Mouse (Mus musculus) G1E (cell line): ENCODE results near the gene Flad1. TPM values are rescaled to one million over a fixed set of nuclear protein-coding genes. Genes with fewer than 3 reads are reported as not detected.
A peak's percentile ranks its signal among the peaks of the same experiment; 100 is the strongest.

Source experiments
- ATAC-seq: 2 replicates; pipeline ENCODE4 v1.8.0; 2016; ENCODE audit warnings: mild to moderate bottlenecking; ENCODE audit not compliant: insufficient number of reproducible peaks, poor library complexity, low FRiP score, severe bottlenecking; ENCODE audit errors: extremely low read depth
- DNase-seq: peaks from one replicate; pipeline ENCODE4 v3.0.0; 2012; ENCODE audit warnings: low spot score
- H3K27me3 ChIP-seq: 2 replicates; pipeline ENCODE4 v1.6.1; 2012; ENCODE audit warnings: mild to moderate bottlenecking, low read length, inconsistent platforms; ENCODE audit not compliant: insufficient read depth
- H3K36me3 ChIP-seq: replicated peaks from 2 replicates; pipeline ENCODE3; 2012; ENCODE audit warnings: mild to moderate bottlenecking, inconsistent platforms
- H3K4me1 ChIP-seq: 2 replicates; pipeline ENCODE4 v1.6.1; 2012; ENCODE audit warnings: low read depth, low read length, inconsistent platforms, mixed read lengths; ENCODE audit not compliant: insufficient read depth
- H3K4me3 ChIP-seq: 2 replicates; pipeline ENCODE4 v1.5.1; 2012; ENCODE audit warnings: low read depth, mild to moderate bottlenecking, inconsistent platforms, low read length, moderate library complexity, mixed read lengths
- H3K9me3 ChIP-seq: replicated peaks from 2 replicates; pipeline ENCODE4 v1.6.1; 2012; ENCODE audit warnings: inconsistent platforms
- CTCF ChIP-seq: IDR thresholded peaks from 2 replicates; pipeline ENCODE4 v1.5.1; 2012; ENCODE audit warnings: low read depth, low read length, inconsistent platforms, mixed read lengths
- GATA1 ChIP-seq: IDR thresholded peaks from 2 replicates; pipeline ENCODE4 v1.6.1; 2012; ENCODE audit warnings: borderline replicate concordance, low read length, inconsistent platforms, mixed read lengths
- GATA2 ChIP-seq: IDR thresholded peaks from 2 replicates; pipeline ENCODE4 v1.6.1; 2012; ENCODE audit warnings: low read depth, low read length, inconsistent platforms, borderline replicate concordance
- POLR2AphosphoS5 ChIP-seq: IDR thresholded peaks from 2 replicates; pipeline ENCODE4 v1.6.1; 2012; ENCODE audit warnings: low read depth, low read length, inconsistent platforms; ENCODE audit not compliant: insufficient replicate concordance
- TAL1 ChIP-seq: conservative IDR thresholded peaks from 2 replicates; pipeline ENCODE4 v1.6.1; 2012; ENCODE audit warnings: low read depth, low read length, inconsistent platforms, mixed read lengths
- polyA plus RNA-seq: library from polyadenylated mRNA; stranded (reverse); fragments of >175 nt; gene quantifications from 2 replicates; pipeline ENCODE4 v1.2.3, GENCODE M21; 2012
- total RNA-seq, 2 experiments: library from RNA; stranded (forward) in 1 of 2; stranded (reverse) in 1 of 2; fragments of 200-1000 nt in 1 of 2; fragments of >200 nt in 1 of 2; fragmentation: Nextera tagmentation in 1 of 2; gene quantifications; 2 replicates each; pipeline ENCODE4 v1.2.3; 2014 to 2017

Flad1 gene
- total and polyA plus RNA-seq, 3 experiments, result 17.8 to 22.0 (median 18.0) TPM

GRCm38 (mm10) chr3:89425876-89426275 is 14.2 kb upstream of the Flad1 start:
- DNase-seq, result no peak

GRCm38 (mm10) chr3:89425141-89425525 is 13.5 kb upstream of the Flad1 start:
- no peaks in the 10 kb centered on the region for H3K9me3 ChIP-seq
- H3K4me3 ChIP-seq, result no peak overlapping the region; the same call in 1 of the 2 replicates
- H3K4me1 ChIP-seq, result peaks cover 71% of the 10 kb centered on the region
- DNase-seq, result no peak
- no peak for TF ChIP-seq TAL1
- no peak for TF ChIP-seq GATA2
- no peak for TF ChIP-seq POLR2AphosphoS5
- no peak for TF ChIP-seq GATA1
- ATAC-seq, result no peak
- no peaks in the 10 kb centered on the region for H3K27me3 ChIP-seq
- peaks cover 76% of the 10 kb centered on the region for H3K36me3 ChIP-seq

More at GRCm38 (mm10) chr3:89425876-89426275, 14.2 kb upstream of the Flad1 start:
- no peak overlapping the region; the same call in 1 of the 2 replicates for H3K4me3 ChIP-seq
- TF ChIP-seq POLR2AphosphoS5, result no peak
- TF ChIP-seq GATA2, result no peak
- TF ChIP-seq GATA1, result no peak
- TF ChIP-seq CTCF, result no peak
- 0 out of 2 replicates have a peak, but pooled peaks have one; percentile 19 for TF ChIP-seq TAL1
- H3K9me3 ChIP-seq, result no peaks in the 10 kb centered on the region
- H3K36me3 ChIP-seq, result peaks cover 76% of the 10 kb centered on the region
- H3K4me1 ChIP-seq, result peaks cover 71% of the 10 kb centered on the region
- ATAC-seq, result no peak
- H3K27me3 ChIP-seq, result no peaks in the 10 kb centered on the region

GRCm38 (mm10) chr3:89424416-89425140 is 12.9 kb upstream of the Flad1 start:
- no peaks in the 10 kb centered on the region for H3K27me3 ChIP-seq
- H3K4me1 ChIP-seq, result peaks cover 74% of the 10 kb centered on the region
- H3K4me3 ChIP-seq, result peak overlapping the region; percentile 58; the same call in 1 of the 2 replicates
- ATAC-seq (no peak), DNase-seq (peak; percentile 10)
- H3K36me3 ChIP-seq, result peaks cover 74% of the 10 kb centered on the region
- no peak for TF ChIP-seq GATA2
- TF ChIP-seq CTCF, result no peak
- TF ChIP-seq POLR2AphosphoS5, result no peak
- no peak for TF ChIP-seq GATA1
- no peak for TF ChIP-seq TAL1
- no peaks in the 10 kb centered on the region for H3K9me3 ChIP-seq

GRCm38 (mm10) chr3:89422556-89423205 is 11.0 kb upstream of the Flad1 start:
- Histone ChIP-seq H3K27me3 (no peaks in the 10 kb centered on the region), H3K36me3 (peaks cover 64% of the 10 kb centered on the region), H3K4me1 (peaks cover 78% of the 10 kb centered on the region), H3K9me3 (no peaks in the 10 kb centered on the region), H3K4me3 (no peak overlapping the region)
- no peak for DNase-seq
- TF ChIP-seq GATA1 (no peak), CTCF (no peak), POLR2AphosphoS5 (no peak), GATA2 (no peak), TAL1 (no peak)
- ATAC-seq, result no peak

GRCm38 (mm10) chr3:89421810-89422473 is 10.3 kb upstream of the Flad1 start:
- Histone ChIP-seq H3K4me1 (peaks cover 78% of the 10 kb centered on the region), H3K27me3 (no peaks in the 10 kb centered on the region), H3K4me3 (peak overlapping the region; percentile 68), H3K9me3 (no peaks in the 10 kb centered on the region), H3K36me3 (peaks cover 56% of the 10 kb centered on the region)
- TF ChIP-seq GATA1, result no peak
- TF ChIP-seq TAL1, result no peak
- no peak for TF ChIP-seq GATA2
- no peak for TF ChIP-seq POLR2AphosphoS5
- TF ChIP-seq CTCF, result no peak
- ATAC-seq (no peak), DNase-seq (no peak)

- H3K36me3 ChIP-seq, result peaks cover 55% of the 10 kb centered on the region
- no peak for TF ChIP-seq TAL1
- ATAC-seq (peak; percentile 64), DNase-seq (peak; percentile 89)
- H3K27me3 ChIP-seq, result no peaks in the 10 kb centered on the region
- H3K4me3 ChIP-seq, result peak overlapping the region; percentile 68
- H3K9me3 ChIP-seq, result no peaks in the 10 kb centered on the region
- peaks cover 79% of the 10 kb centered on the region for H3K4me1 ChIP-seq
These were observed 9.5 kb upstream of the Flad1 start for GRCm38 (mm10) chr3:89421002-89421774.
